30 mouse cellular contexts compared by ENCODE assay signal in genomic region chr7:96818236-96818916, GRCm38 (mm10).
A peak's percentile ranks its signal among the peaks of the same experiment; 100 is the strongest.
DNase-seq lines count a peak whose midpoint lies in the region; ATAC-seq lines count a peak whose summit lies in the region.
"Had no signal": no experiment of that assay in that cellular context is flagged by ENCODE, and none has a peak within 500 bp of the region (broad histone marks: within the 10 kb centered on the region; RNA-seq: fewer than 3 reads in every experiment).

No protein-coding gene starts in this region.

- peaks cover 14% of the 10 kb centered on the region; the same call in 1 of the 2 replicates for H3K36me3 ChIP-seq in limb, embryonic 12.5 days
- H3K36me3 ChIP-seq in limb, embryonic 10.5 days: peaks cover 22% of the 10 kb centered on the region
- no peaks in the 10 kb centered on the region for H3K36me3 ChIP-seq in hindbrain, embryonic 14.5 days (replicated peaks; ENCODE audit: control insufficient read depth, insufficient read depth)
- H3K36me3 ChIP-seq: embryonic facial prominence, embryonic 15.5 days; heart, embryonic 13.5 days; hindbrain, embryonic 12.5 days; liver, embryonic 15.5 days; neural tube, embryonic 12.5 days had no signal

- DNase-seq in limb, embryonic 10.5 days (ENCODE audit: low spot score): no peak
- DNase-seq in brain, adult 2 months (ENCODE audit: low read depth, low spot score): peak; percentile 22
- peak; percentile 13 for DNase-seq in induced T-regulatory cell, adult 2 months (ENCODE audit: low read depth)
- DNase-seq in hindbrain, embryonic 14.5 days (ENCODE audit: low spot score): no peak
- DNase-seq in kidney, postnatal 36 days: no peak
- DNase-seq in right cerebral cortex, postnatal 25 days: no peak
- DNase-seq: adrenal gland, postnatal 14 days; cerebellum, adult 18-20 months; cerebellum, postnatal 10 days; heart, postnatal 10 days; kidney, adult 11 months; kidney, postnatal 14 days; lung, embryonic 14.5 days; right cerebral cortex, adult 18-20 months; right cerebral cortex, postnatal 4 days; thymus, adult 2 months; thymus, postnatal 36 days had no signal

- no peak overlapping the region for H3K4me2 ChIP-seq in limb, embryonic 12.5 days
- H3K4me2 ChIP-seq in hindbrain, embryonic 14.5 days (replicated peaks): no peak overlapping the region
- H3K4me2 ChIP-seq: embryonic facial prominence, embryonic 15.5 days; forebrain, embryonic 13.5 days; heart, embryonic 13.5 days; hindbrain, embryonic 12.5 days; liver, embryonic 15.5 days; lung, embryonic 14.5 days; midbrain, embryonic 11.5 days; neural tube, embryonic 12.5 days had no signal

- no peak overlapping the region for H3K9ac ChIP-seq in limb, embryonic 12.5 days (replicated peaks)
- no peak overlapping the region for H3K9ac ChIP-seq in hindbrain, embryonic 14.5 days
- H3K9ac ChIP-seq: embryonic facial prominence, embryonic 15.5 days; forebrain, embryonic 13.5 days; heart, embryonic 13.5 days; hindbrain, embryonic 12.5 days; liver, embryonic 15.5 days; lung, embryonic 14.5 days; neural tube, embryonic 12.5 days had no signal

- no peaks in the 10 kb centered on the region for H3K9me3 ChIP-seq in limb, embryonic 12.5 days
- H3K9me3 ChIP-seq in limb, embryonic 10.5 days (replicated peaks): no peaks in the 10 kb centered on the region
- no peaks in the 10 kb centered on the region for H3K9me3 ChIP-seq in hindbrain, embryonic 14.5 days (ENCODE audit: control insufficient read depth, low read length)
- H3K9me3 ChIP-seq: embryonic facial prominence, embryonic 10.5 days; embryonic facial prominence, embryonic 15.5 days; forebrain, embryonic 13.5 days; heart, embryonic 13.5 days; hindbrain, embryonic 12.5 days; liver, embryonic 15.5 days; neural tube, embryonic 12.5 days had no signal

- H3K27me3 ChIP-seq in limb, embryonic 12.5 days: no peaks in the 10 kb centered on the region; the same call in none of the 2 replicates
- H3K27me3 ChIP-seq in limb, embryonic 10.5 days (ENCODE audit: low read depth, poor library complexity, severe bottlenecking): no peaks in the 10 kb centered on the region
- no peaks in the 10 kb centered on the region for H3K27me3 ChIP-seq in hindbrain, embryonic 14.5 days (ENCODE audit: control insufficient read depth, insufficient read depth, low read length)
- H3K27me3 ChIP-seq: embryonic facial prominence, embryonic 15.5 days; forebrain, embryonic 13.5 days; heart, embryonic 13.5 days; hindbrain, embryonic 12.5 days; neural tube, embryonic 12.5 days; Patski had no signal

- 0 out of 2 replicates have a peak overlapping the region, but pooled peaks have one; percentile 50 for H3K27ac ChIP-seq in limb, embryonic 12.5 days
- no peak overlapping the region for H3K27ac ChIP-seq in limb, embryonic 10.5 days
- H3K27ac ChIP-seq in hindbrain, embryonic 14.5 days: no peak overlapping the region
- H3K27ac ChIP-seq: embryonic facial prominence, embryonic 10.5 days; embryonic facial prominence, embryonic 15.5 days; forebrain, embryonic 13.5 days; heart, embryonic 13.5 days; hindbrain, embryonic 12.5 days; liver, embryonic 15.5 days; neural tube, embryonic 12.5 days; stomach, postnatal 0 days had no signal

- no peak overlapping the region for H3K4me3 ChIP-seq in limb, embryonic 12.5 days (replicated peaks)
- no peak overlapping the region for H3K4me3 ChIP-seq in limb, embryonic 10.5 days
- H3K4me3 ChIP-seq in hindbrain, embryonic 14.5 days (replicated peaks; ENCODE audit: low read length): no peak overlapping the region
- H3K4me3 ChIP-seq: embryonic facial prominence, embryonic 10.5 days; embryonic facial prominence, embryonic 15.5 days; forebrain, embryonic 13.5 days; heart, embryonic 13.5 days; hindbrain, embryonic 12.5 days; layer of hippocampus, adult 2 months; liver, embryonic 15.5 days; neural tube, embryonic 12.5 days had no signal

- WGBS in limb, embryonic 12.5 days: 90% methylated on average over 6 of the region's 6 CpGs
- 93% methylated on average over 6 of the region's 6 CpGs for WGBS in limb, embryonic 10.5 days
- 85% methylated on average over 6 of the region's 6 CpGs for WGBS in hindbrain, embryonic 14.5 days

- ATAC-seq in limb, embryonic 12.5 days (ENCODE audit: insufficient number of reproducible peaks, insufficient read depth, low FRiP score, low TSS enrichment, low read depth): no peak
- no peak for ATAC-seq in hindbrain, embryonic 14.5 days (ENCODE audit: low FRiP score)
- ATAC-seq: forebrain, embryonic 13.5 days; midbrain, embryonic 16.5 days; Patski had no signal

- H3K4me1 ChIP-seq in limb, embryonic 12.5 days (replicated peaks): peaks cover 49% of the 10 kb centered on the region
- H3K4me1 ChIP-seq in limb, embryonic 10.5 days: peaks cover 48% of the 10 kb centered on the region
- peaks cover 21% of the 10 kb centered on the region for H3K4me1 ChIP-seq in hindbrain, embryonic 14.5 days (replicated peaks; ENCODE audit: control insufficient read depth, insufficient read depth, low read length)

Comparison
In these comparisons a context has a peak if more than half of its experiments do, and no peak if none do; other contexts are left out.
1. DNase-seq: peak in brain, adult 2 months (single experiment) and induced T-regulatory cell, adult 2 months (single experiment); none in limb, embryonic 10.5 days (single experiment), hindbrain, embryonic 14.5 days (single experiment), kidney, postnatal 36 days (0 of 2) and right cerebral cortex, postnatal 25 days (single experiment).